Mouse (Mus musculus) spleen, adult 2 months (tissue): Measurements from ENCODE around the gene Zbtb12.

Source experiments
- CTCF ChIP-seq: fragments of 200-500 bp; IDR thresholded peaks from 2 replicates; pipeline ENCODE4 v1.5.1; 2011; ENCODE audit warnings: mild to moderate bottlenecking, inconsistent platforms; ENCODE audit not compliant: insufficient read depth, insufficient read length, insufficient replicate concordance; ENCODE audit errors: extremely low read depth
- POLR2A ChIP-seq: fragments of 200-500 bp; IDR thresholded peaks from 2 replicates; pipeline ENCODE4 v1.6.1; 2011; ENCODE audit warnings: low read depth, low read length, inconsistent platforms

DNA sequence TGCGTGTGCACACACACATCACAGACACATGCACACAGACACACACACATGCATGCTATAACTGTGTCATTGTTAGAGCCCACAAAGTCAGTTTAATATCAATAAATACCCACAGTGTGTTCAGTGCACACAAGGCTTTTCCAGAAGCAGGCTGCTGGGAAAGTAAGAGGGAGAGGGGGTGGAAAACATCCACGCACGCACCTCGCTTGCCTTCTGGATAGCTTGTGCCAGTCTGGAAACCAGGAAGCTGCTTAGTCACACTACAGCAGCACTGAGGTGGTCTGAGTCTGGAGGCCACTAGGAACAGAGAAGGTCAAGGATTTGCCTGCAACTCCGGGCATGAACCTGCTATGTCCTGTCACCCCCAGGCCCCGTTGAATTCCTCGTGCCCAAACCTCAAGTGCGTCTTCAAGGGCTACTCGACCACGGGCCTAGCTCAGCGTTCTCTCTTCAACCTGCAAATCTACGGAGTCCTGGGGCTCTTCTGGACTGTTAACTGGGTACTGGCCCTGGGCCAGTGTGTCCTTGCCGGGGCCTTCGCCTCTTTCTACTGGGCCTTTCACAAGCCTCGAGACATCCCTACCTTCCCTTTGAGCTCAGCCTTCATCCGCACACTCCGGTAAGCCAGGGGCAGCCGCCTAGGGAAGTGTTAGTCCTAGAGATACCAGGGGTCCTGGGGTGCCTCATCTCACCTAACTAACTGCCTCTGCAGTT is 48.2 kb downstream of the Zbtb12 start:
- TF ChIP-seq POLR2A (no peak), CTCF (no peak)
